Mouse (Mus musculus): ENCODE data around the gene Mrpl53. TPM values are rescaled to one million over a fixed set of nuclear protein-coding genes. Genes with fewer than 3 reads are reported as not detected.

Gene Mrpl53
- polyA plus RNA-seq, 1 experiment from 2014 or later: 90.2 TPM

DNA sequence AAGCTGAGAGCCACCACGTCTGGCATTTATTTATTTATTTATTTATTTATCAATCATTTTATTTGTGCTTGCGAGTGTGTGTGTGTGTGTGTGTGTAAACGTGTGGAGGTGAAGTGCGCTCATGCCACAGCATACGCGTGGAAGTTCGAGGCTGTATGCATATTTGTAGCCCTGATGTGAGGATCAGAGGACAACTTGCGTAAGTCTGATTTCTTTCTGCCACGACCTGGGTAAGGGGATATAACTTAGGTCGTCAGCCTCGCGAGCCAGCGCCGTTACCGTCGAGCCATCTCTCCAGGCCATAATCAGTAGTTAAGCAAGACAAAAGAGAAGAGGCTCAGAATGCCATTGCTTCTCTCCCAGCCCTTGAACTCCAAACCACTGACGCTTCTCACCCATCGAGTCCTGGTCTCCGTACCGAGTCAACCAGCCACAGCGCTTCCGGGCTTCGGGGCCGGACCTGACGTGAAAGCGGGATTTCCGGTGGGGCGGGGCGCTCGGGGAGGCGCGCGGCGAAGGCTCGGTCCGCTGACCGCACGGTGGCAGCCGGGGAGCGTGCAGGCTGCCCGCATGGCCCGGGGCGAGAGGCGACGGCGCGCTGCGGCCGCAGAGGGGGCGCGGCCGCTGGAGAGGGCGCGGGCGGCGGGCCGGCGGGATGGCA, 6.3 kb downstream of the Mrpl53 start, which contains the start of gene Mogs:
Gene Mogs (plus strand): TSS at position 486 of the 661 bp plus-strand sequence.
- DNase-seq: peak; percentile 97
- TF ChIP-seq EP300 (IDR thresholded peaks at IDR 0.05; ENCODE audit: low read depth) (no peak), CTCF (IDR thresholded peaks at IDR 0.05; ENCODE audit: low read depth) (peak; percentile 65)
- no peaks in the 10 kb centered on the region for H3K27me3 ChIP-seq (ENCODE audit: insufficient read depth, low read length)
- peak within 1 kb of the TSS; percentile 85 for H3K9ac ChIP-seq (replicated peaks)
- ATAC-seq: peak; percentile 94
- peak within 1 kb of the TSS; percentile 98 for H3K4me2 ChIP-seq (ENCODE audit: low read depth, low read length)
- H3K36me3 ChIP-seq (replicated peaks; ENCODE audit: insufficient read depth, low read length): peaks cover 17% of the 10 kb centered on the region
- 2% methylated on average over 51 of the region's 58 CpGs for WGBS (ENCODE audit: insufficient replicate concordance)
- H3K4me1 ChIP-seq (ENCODE audit: insufficient read depth): peaks cover 22% of the 10 kb centered on the region
- H3K9me3 ChIP-seq (ENCODE audit: low read length): no peaks in the 10 kb centered on the region
- peak within 1 kb of the TSS; percentile 80 for H3K27ac ChIP-seq (ENCODE audit: low read depth)
- H3K4me3 ChIP-seq (ENCODE audit: low read depth, low read length): peak within 1 kb of the TSS; percentile 57

DNA sequence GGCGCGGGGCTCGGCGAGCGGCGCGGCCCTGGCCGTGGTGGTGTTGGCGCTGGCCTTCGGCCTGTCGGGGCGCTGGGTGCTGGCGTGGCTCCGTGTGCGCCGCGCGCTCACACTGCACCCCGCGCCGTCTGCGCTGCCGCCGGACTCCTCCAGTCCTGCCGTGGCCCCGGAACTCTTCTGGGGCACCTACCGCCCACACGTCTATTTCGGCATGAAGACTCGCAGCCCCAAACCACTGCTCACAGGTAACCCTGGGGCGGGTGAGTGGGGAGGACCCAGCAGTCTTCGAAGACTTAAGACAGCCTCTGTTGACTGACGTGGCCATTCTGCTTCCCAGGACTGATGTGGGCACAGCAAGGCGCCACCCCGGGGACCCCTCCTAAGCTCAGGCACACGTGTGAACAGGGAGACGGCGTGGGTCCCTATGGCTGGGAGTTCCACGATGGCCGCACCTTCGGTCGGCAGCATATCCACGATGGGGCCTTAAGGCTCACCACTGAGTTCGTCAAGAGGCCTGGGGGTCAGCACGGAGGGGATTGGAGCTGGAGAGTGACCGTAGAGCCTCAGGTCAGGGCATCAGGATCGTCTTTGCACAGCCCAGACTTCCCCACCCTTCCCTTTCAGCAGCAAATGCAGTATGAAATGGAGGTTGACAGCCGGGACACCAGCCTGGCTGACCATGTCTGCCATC, 7.0 kb downstream of the Mrpl53 start:
- Histone ChIP-seq H3K27ac (ENCODE audit: low read depth) (peak overlapping the region; percentile 80), H3K4me1 (ENCODE audit: insufficient read depth) (peaks cover 27% of the 10 kb centered on the region), H3K9ac (replicated peaks) (peak overlapping the region; percentile 85), H3K9me3 (ENCODE audit: low read length) (no peaks in the 10 kb centered on the region), H3K4me3 (ENCODE audit: low read depth, low read length) (peak overlapping the region; percentile 57), H3K27me3 (ENCODE audit: insufficient read depth, low read length) (no peaks in the 10 kb centered on the region), H3K36me3 (replicated peaks; ENCODE audit: insufficient read depth, low read length) (peaks cover 11% of the 10 kb centered on the region), H3K4me2 (ENCODE audit: low read depth, low read length) (peak overlapping the region; percentile 98)
- DNase-seq: no peak
- under 1% methylated on average over 40 of the region's 48 CpGs for WGBS (ENCODE audit: insufficient replicate concordance)
- peak; percentile 58; the same call in 1 of the 2 replicates for ATAC-seq
- TF ChIP-seq EP300 (IDR thresholded peaks at IDR 0.05; ENCODE audit: low read depth): no peak
- TF ChIP-seq CTCF (IDR thresholded peaks at IDR 0.05; ENCODE audit: low read depth): no peak

DNA sequence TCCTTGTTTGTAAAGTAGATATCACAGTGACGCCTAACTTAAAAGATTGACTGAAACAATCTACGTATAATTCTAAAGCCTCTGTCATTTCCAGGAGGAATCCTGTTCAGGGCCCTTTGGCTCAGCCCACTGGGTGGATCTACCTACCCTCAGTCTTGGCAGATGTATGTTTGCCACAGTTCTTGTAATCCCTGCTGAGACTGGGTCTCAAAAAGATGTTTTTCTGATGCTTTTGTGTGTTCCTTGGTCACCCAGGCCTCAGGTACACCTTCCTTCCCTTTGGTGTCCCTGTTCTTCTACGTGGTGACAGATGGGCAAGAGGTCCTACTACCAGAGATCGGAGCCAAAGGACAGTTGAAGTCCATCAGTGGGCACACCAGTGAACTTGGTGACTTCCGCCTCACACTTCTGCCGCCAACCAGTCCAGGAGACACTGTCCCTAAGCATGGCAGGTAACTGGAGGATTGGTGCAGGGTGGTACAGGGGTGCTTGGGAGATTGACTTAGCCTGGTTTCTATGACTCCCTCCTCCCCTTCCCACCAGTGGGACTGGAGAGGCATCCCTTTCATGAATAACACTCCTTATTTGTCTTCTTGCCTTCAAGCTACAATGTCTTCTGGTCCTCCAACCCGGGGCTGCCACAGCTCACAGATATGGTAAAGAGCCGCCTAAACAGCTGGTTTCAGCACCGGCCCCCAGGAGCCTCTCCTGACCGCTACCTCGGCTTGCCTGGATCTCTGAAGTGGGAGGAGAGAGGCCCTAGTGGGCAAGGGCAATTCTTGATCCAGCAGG, 7.7 kb downstream of the Mrpl53 start:
- H3K9me3 ChIP-seq (ENCODE audit: low read length): no peaks in the 10 kb centered on the region
- no peaks in the 10 kb centered on the region for H3K27me3 ChIP-seq (ENCODE audit: insufficient read depth, low read length)
- no peak overlapping the region for H3K27ac ChIP-seq (ENCODE audit: low read depth)
- H3K4me1 ChIP-seq (ENCODE audit: insufficient read depth): peaks cover 28% of the 10 kb centered on the region
- 68% methylated on average over 11 of the region's 11 CpGs for WGBS (ENCODE audit: insufficient replicate concordance)
- peak overlapping the region; percentile 57 for H3K4me3 ChIP-seq (ENCODE audit: low read depth, low read length)
- H3K4me2 ChIP-seq (ENCODE audit: low read depth, low read length): peak overlapping the region; percentile 98
- no peak for ATAC-seq
- peak overlapping the region; percentile 85 for H3K9ac ChIP-seq (replicated peaks)
- TF ChIP-seq EP300 (IDR thresholded peaks at IDR 0.05; ENCODE audit: low read depth): no peak
- TF ChIP-seq CTCF (IDR thresholded peaks at IDR 0.05; ENCODE audit: low read depth): no peak
- DNase-seq: no peak
- H3K36me3 ChIP-seq (replicated peaks; ENCODE audit: insufficient read depth, low read length): peaks cover 8% of the 10 kb centered on the region

DNA sequence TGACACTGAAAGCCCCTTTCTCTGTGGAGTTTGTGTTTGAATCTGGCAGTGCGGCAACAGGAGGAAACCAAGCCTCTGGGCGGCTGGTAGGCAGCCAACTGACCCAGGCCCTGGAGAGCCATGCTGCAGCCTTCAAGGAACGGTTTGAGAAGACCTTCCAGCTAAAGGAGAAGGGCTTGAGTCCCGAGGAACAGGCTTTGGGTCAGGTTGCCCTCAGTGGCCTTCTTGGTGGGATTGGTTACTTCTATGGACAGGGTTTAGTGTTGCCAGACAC, 8.3 kb downstream of the Mrpl53 start:
- 90% methylated on average over 4 of the region's 4 CpGs for WGBS (ENCODE audit: insufficient replicate concordance)
- Histone ChIP-seq H3K9me3 (ENCODE audit: low read length) (no peaks in the 10 kb centered on the region), H3K4me1 (ENCODE audit: insufficient read depth) (peaks cover 32% of the 10 kb centered on the region), H3K4me3 (ENCODE audit: low read depth, low read length) (no peak overlapping the region), H3K9ac (replicated peaks) (no peak overlapping the region), H3K36me3 (replicated peaks; ENCODE audit: insufficient read depth, low read length) (peaks cover 8% of the 10 kb centered on the region), H3K27ac (ENCODE audit: low read depth) (no peak overlapping the region), H3K4me2 (ENCODE audit: low read depth, low read length) (0 out of 2 replicates have a peak overlapping the region, but pooled peaks have one; percentile 98), H3K27me3 (ENCODE audit: insufficient read depth, low read length) (no peaks in the 10 kb centered on the region)
- no peak for ATAC-seq
- TF ChIP-seq EP300 (IDR thresholded peaks at IDR 0.05; ENCODE audit: low read depth) (no peak), CTCF (IDR thresholded peaks at IDR 0.05; ENCODE audit: low read depth) (no peak)
- DNase-seq: no peak

DNA sequence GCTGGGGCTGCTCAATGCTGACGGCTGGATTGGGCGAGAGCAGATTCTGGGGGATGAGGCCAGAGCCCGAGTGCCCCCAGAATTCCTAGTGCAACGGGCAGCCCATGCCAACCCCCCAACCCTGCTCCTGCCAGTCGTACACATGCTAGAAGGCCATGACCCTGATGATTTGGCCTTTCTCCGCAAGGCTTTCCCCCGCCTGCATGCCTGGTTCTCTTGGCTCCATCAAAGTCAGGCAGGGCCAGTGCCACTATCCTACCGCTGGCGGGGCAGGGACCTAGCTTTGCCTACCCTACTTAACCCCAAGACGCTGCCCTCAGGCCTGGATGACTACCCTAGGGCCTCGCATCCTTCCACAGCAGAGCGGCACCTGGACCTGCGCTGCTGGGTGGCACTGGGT, 8.8 kb downstream of the Mrpl53 start:
- H3K4me3 ChIP-seq (ENCODE audit: low read depth, low read length): no peak overlapping the region
- no peaks in the 10 kb centered on the region for H3K9me3 ChIP-seq (ENCODE audit: low read length)
- H3K36me3 ChIP-seq (replicated peaks; ENCODE audit: insufficient read depth, low read length): peaks cover 8% of the 10 kb centered on the region
- no peaks in the 10 kb centered on the region for H3K27me3 ChIP-seq (ENCODE audit: insufficient read depth, low read length)
- 87% methylated on average over 13 of the region's 13 CpGs for WGBS (ENCODE audit: insufficient replicate concordance)
- TF ChIP-seq EP300 (IDR thresholded peaks at IDR 0.05; ENCODE audit: low read depth) (no peak), CTCF (IDR thresholded peaks at IDR 0.05; ENCODE audit: low read depth) (no peak)
- DNase-seq: no peak
- no peak overlapping the region for H3K9ac ChIP-seq (replicated peaks)
- no peak overlapping the region for H3K4me2 ChIP-seq (ENCODE audit: low read depth, low read length)
- no peak for ATAC-seq
- peaks cover 37% of the 10 kb centered on the region for H3K4me1 ChIP-seq (ENCODE audit: insufficient read depth)
- no peak overlapping the region for H3K27ac ChIP-seq (ENCODE audit: low read depth)

DNA sequence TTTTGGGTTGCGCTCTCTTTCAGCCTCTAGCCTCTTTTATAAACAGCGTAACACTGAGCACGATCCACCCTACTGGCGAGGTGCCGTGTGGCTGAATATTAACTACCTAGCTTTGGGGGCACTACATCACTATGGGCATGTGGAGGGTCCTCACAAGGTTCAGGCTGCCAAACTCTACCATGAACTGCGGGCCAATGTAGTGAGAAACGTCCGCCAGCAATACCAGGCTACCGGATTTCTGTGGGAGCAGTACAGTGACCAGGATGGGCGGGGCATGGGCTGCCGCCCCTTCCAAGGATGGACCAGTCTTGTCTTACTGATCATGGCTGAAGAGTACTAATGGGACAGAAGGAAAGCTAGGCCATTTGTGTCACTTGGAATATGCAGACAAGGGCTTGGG, 9.5 kb downstream of the Mrpl53 start:
- WGBS (ENCODE audit: insufficient replicate concordance): 85% methylated on average over 11 of the region's 11 CpGs
- no peak for DNase-seq

More for the DNA sequence above, 9.5 kb downstream of the Mrpl53 start:
- no peaks in the 10 kb centered on the region for H3K27me3 ChIP-seq (ENCODE audit: insufficient read depth, low read length)
- no peak overlapping the region for H3K4me2 ChIP-seq (ENCODE audit: low read depth, low read length)
- H3K27ac ChIP-seq (ENCODE audit: low read depth): no peak overlapping the region
- H3K4me1 ChIP-seq (ENCODE audit: insufficient read depth): peaks cover 41% of the 10 kb centered on the region
- TF ChIP-seq EP300 (IDR thresholded peaks at IDR 0.05; ENCODE audit: low read depth): no peak
- no peak for TF ChIP-seq CTCF (IDR thresholded peaks at IDR 0.05; ENCODE audit: low read depth)
- H3K4me3 ChIP-seq (ENCODE audit: low read depth, low read length): no peak overlapping the region
- peaks cover 8% of the 10 kb centered on the region for H3K36me3 ChIP-seq (replicated peaks; ENCODE audit: insufficient read depth, low read length)
- H3K9me3 ChIP-seq (ENCODE audit: low read length): no peaks in the 10 kb centered on the region
- H3K9ac ChIP-seq (replicated peaks): no peak overlapping the region
- ATAC-seq: no peak

All from liver, postnatal 0 days (tissue).